Mouse (Mus musculus): ENCODE data around the gene Gm49340. TPM values are rescaled to one million over a fixed set of nuclear protein-coding genes. Genes with fewer than 3 reads are reported as not detected.

Gm49340 gene
- polyA plus RNA-seq (2015; fragmentation: Illumina TruSeq; extraction: RNeasy Lipid Tissue Mini Kit (QIAGEN cat#74804); ENCODE audit: insufficient read depth, low replicate concordance) = not detected

DNA sequence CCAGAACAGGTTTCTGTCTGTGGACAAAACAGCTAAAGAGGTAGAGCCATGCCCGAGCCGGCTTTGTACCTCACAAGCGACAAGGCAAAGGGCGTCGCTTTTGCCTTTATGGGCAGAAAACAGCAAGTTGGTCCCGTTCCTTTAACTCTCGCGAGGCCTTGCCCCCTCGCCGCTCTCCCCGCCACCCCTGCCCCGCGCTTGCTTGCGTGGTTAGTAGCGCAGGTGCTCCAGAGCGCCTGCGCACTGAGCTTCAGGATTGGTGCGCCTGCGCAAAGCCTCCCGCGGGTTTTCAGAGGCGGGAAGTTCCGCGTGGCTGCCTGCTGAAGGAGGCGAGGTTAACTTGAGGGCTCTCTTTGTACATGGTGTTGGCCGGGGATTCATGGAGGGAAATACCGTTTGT lies at the start of gene Gm49340, which contains the start of the genes Aspa and Spata22:
Gene Gm49340, plus strand, starts transcription at position 300 of the 400 bp plus-strand sequence.
Gene Aspa, minus strand, starts transcription at position 155 of the 400 bp plus-strand sequence.
Gene Spata22, plus strand, starts transcription at position 300 of the 400 bp plus-strand sequence.

DNA sequence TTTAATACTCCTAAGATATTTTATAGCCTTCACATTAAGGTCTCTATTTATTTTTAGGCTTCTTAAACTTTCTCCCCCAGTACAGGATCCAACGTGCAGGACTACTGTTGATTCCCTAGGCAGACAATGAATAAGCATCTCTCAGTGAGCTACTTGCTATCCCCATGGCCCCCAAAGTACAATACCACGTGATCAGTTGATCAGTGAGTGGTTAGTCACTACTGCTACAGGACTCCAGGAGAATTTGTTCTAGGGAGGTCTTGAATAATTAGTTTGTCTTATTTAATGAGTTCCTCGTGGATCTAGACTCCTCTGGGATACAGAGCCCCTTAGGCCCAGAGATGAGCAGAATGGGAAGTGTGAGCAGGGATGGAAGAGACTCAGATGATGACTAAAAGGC lies 20.9 kb downstream of the Gm49340 start, which contains the start of gene Olfr20:
Gene Olfr20, plus strand, starts transcription at position 301 of the 400 bp plus-strand sequence.

DNA sequence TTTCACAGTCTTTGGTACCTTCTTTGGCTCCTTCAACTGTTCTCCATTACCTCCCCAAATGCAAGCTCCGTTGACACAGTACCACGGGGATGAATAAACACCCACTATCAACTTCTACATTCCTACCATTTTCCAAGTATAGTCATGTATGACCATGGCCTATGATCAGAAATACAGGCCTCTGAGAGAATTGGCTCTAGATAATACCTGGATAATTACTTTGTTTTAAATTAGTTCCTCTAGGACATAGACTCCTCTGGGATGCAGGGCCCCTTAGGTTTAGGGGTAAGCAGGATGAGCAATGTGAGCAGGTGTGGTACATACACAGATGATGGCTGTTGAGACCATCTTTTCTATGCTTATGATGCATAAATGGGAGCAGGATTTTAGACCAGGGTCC lies 41.4 kb downstream of the Gm49340 start, which contains the start of gene Olfr376:
Gene Olfr376, plus strand, starts transcription at position 301 of the 400 bp plus-strand sequence.

DNA sequence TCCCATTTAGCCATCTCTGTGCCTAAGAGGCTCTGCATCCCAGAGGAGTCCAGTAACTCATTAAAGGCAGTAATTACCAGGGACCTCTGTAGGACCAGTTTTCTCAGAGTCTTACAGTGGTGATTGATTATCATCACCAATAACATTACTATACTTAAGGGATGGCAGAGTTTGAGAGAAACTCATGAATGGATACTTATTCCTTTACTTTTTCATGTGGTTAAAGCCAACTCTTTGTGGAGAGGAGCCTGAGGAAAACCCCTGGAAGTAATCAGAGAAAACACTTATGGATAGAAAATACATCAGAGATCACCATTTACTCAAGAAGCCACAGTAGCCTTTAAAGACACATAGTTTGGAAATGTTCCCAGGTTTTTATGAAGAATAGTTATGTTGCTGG lies 70.0 kb downstream of the Gm49340 start, which contains the start of gene Olfr1:
Gene Olfr1, minus strand, starts transcription at position 101 of the 400 bp plus-strand sequence.

Other genes with a start within 250 kb of the Gm49340 start
- 5.1 TPM for gene Itgae, start 239.2 kb upstream of the Gm49340 start, polyA plus RNA-seq (2015; fragmentation: Illumina TruSeq; extraction: RNeasy Lipid Tissue Mini Kit (QIAGEN cat#74804); ENCODE audit: insufficient read depth, low replicate concordance)
- gene Haspin, start 191.4 kb upstream of the Gm49340 start, polyA plus RNA-seq (2015; fragmentation: Illumina TruSeq; extraction: RNeasy Lipid Tissue Mini Kit (QIAGEN cat#74804); ENCODE audit: insufficient read depth, low replicate concordance) = 8.5 TPM
- 0.90 TPM for gene P2rx5, start 169.3 kb upstream of the Gm49340 start, polyA plus RNA-seq (2015; fragmentation: Illumina TruSeq; extraction: RNeasy Lipid Tissue Mini Kit (QIAGEN cat#74804); ENCODE audit: insufficient read depth, low replicate concordance)
- 43.9 TPM for gene Emc6, start 152.7 kb upstream of the Gm49340 start, polyA plus RNA-seq (2015; fragmentation: Illumina TruSeq; extraction: RNeasy Lipid Tissue Mini Kit (QIAGEN cat#74804); ENCODE audit: insufficient read depth, low replicate concordance)
- gene Tax1bp3, start 152.7 kb upstream of the Gm49340 start, polyA plus RNA-seq (2015; fragmentation: Illumina TruSeq; extraction: RNeasy Lipid Tissue Mini Kit (QIAGEN cat#74804); ENCODE audit: insufficient read depth, low replicate concordance) = 26.3 TPM
- gene Ctns, start 130.7 kb upstream of the Gm49340 start, polyA plus RNA-seq (2015; fragmentation: Illumina TruSeq; extraction: RNeasy Lipid Tissue Mini Kit (QIAGEN cat#74804); ENCODE audit: insufficient read depth, low replicate concordance) = 23.1 TPM
- 3.7 TPM for gene Shpk, start 130.3 kb upstream of the Gm49340 start, polyA plus RNA-seq (2015; fragmentation: Illumina TruSeq; extraction: RNeasy Lipid Tissue Mini Kit (QIAGEN cat#74804); ENCODE audit: insufficient read depth, low replicate concordance)
- gene Trpv1, start 95.4 kb upstream of the Gm49340 start, polyA plus RNA-seq (2015; fragmentation: Illumina TruSeq; extraction: RNeasy Lipid Tissue Mini Kit (QIAGEN cat#74804); ENCODE audit: insufficient read depth, low replicate concordance) = not detected
- 1.4 TPM for gene Trpv3, start 62.4 kb upstream of the Gm49340 start, polyA plus RNA-seq (2015; fragmentation: Illumina TruSeq; extraction: RNeasy Lipid Tissue Mini Kit (QIAGEN cat#74804); ENCODE audit: insufficient read depth, low replicate concordance)
- gene Aspa, start 145 bp upstream of the Gm49340 start, polyA plus RNA-seq (2015; fragmentation: Illumina TruSeq; extraction: RNeasy Lipid Tissue Mini Kit (QIAGEN cat#74804); ENCODE audit: insufficient read depth, low replicate concordance) = 2.9 TPM
- gene Spata22, start within 50 bp of the Gm49340 start, polyA plus RNA-seq (2015; fragmentation: Illumina TruSeq; extraction: RNeasy Lipid Tissue Mini Kit (QIAGEN cat#74804); ENCODE audit: insufficient read depth, low replicate concordance) = not detected
- not detected for gene Olfr20, start 21.0 kb downstream of the Gm49340 start, polyA plus RNA-seq (2015; fragmentation: Illumina TruSeq; extraction: RNeasy Lipid Tissue Mini Kit (QIAGEN cat#74804); ENCODE audit: insufficient read depth, low replicate concordance)
- not detected for gene Olfr376, start 41.5 kb downstream of the Gm49340 start, polyA plus RNA-seq (2015; fragmentation: Illumina TruSeq; extraction: RNeasy Lipid Tissue Mini Kit (QIAGEN cat#74804); ENCODE audit: insufficient read depth, low replicate concordance)
- not detected for gene Olfr1, start 69.9 kb downstream of the Gm49340 start, polyA plus RNA-seq (2015; fragmentation: Illumina TruSeq; extraction: RNeasy Lipid Tissue Mini Kit (QIAGEN cat#74804); ENCODE audit: insufficient read depth, low replicate concordance)
- not detected for gene Olfr378, start 98.7 kb downstream of the Gm49340 start, polyA plus RNA-seq (2015; fragmentation: Illumina TruSeq; extraction: RNeasy Lipid Tissue Mini Kit (QIAGEN cat#74804); ENCODE audit: insufficient read depth, low replicate concordance)
- gene Olfr380, start 127.8 kb downstream of the Gm49340 start, polyA plus RNA-seq (2015; fragmentation: Illumina TruSeq; extraction: RNeasy Lipid Tissue Mini Kit (QIAGEN cat#74804); ENCODE audit: insufficient read depth, low replicate concordance) = not detected
- not detected for gene Olfr381, start 161.9 kb downstream of the Gm49340 start, polyA plus RNA-seq (2015; fragmentation: Illumina TruSeq; extraction: RNeasy Lipid Tissue Mini Kit (QIAGEN cat#74804); ENCODE audit: insufficient read depth, low replicate concordance)
- gene Olfr382, start 187.5 kb downstream of the Gm49340 start, polyA plus RNA-seq (2015; fragmentation: Illumina TruSeq; extraction: RNeasy Lipid Tissue Mini Kit (QIAGEN cat#74804); ENCODE audit: insufficient read depth, low replicate concordance) = not detected